Mouse (Mus musculus) natural killer cell, adult 2 months (primary cell): ENCODE measurements around the gene Pnrc2.

Experiments used
- DNase-seq, 2 experiments: peaks; one replicate each; pipeline ENCODE4 v3.0.0; 2022; ENCODE audit warnings: low spot score in 2 of 2

Pnrc2 gene

GRCm38 (mm10) chr4:135873526-135874202 lies at the start of gene Pnrc2:
Pnrc2 (minus strand) TSS chr4:135873850.
- peak; percentile 86 to 88 for DNase-seq

GRCm38 (mm10) chr4:135922190-135922589 lies 48.5 kb upstream of the Pnrc2 start:
- DNase-seq = no peak

- no peak for DNase-seq
Measured at GRCm38 (mm10) chr4:135921257-135922120, 47.8 kb upstream of the Pnrc2 start.

- peak; percentile 95 to 97 for DNase-seq
Measured at GRCm38 (mm10) chr4:135920304-135921241, 46.9 kb upstream of the Pnrc2 start, which contains the start of gene Fuca1. Fuca1 (plus strand) TSS chr4:135920735.

GRCm38 (mm10) chr4:135919280-135919639 lies 45.6 kb upstream of the Pnrc2 start:
- DNase-seq = no peak

- DNase-seq = peak in 1 of 2 experiments; percentile 12
Measured at GRCm38 (mm10) chr4:135918635-135919279, 45.1 kb upstream of the Pnrc2 start.

GRCm38 (mm10) chr4:135913433-135913832 lies 39.8 kb upstream of the Pnrc2 start:
- DNase-seq = no peak

GRCm38 (mm10) chr4:135912835-135913234 lies 39.2 kb upstream of the Pnrc2 start:
- DNase-seq = no peak

- no peak for DNase-seq
Measured at GRCm38 (mm10) chr4:135912164-135912563, 38.5 kb upstream of the Pnrc2 start.

- DNase-seq = peak in 1 of 2 experiments; percentile 66
Measured at GRCm38 (mm10) chr4:135911531-135911930, 37.9 kb upstream of the Pnrc2 start.

GRCm38 (mm10) chr4:135909326-135910066 lies 35.8 kb upstream of the Pnrc2 start:
- DNase-seq = no peak

- DNase-seq = no peak
Measured at GRCm38 (mm10) chr4:135906633-135907032, 33.0 kb upstream of the Pnrc2 start.

- DNase-seq = peak in 1 of 2 experiments; percentile 18
Measured at GRCm38 (mm10) chr4:135904810-135905209, 31.2 kb upstream of the Pnrc2 start.

- peak in 1 of 2 experiments; percentile 35 for DNase-seq
Measured at GRCm38 (mm10) chr4:135902606-135903242, 29.1 kb upstream of the Pnrc2 start.

- DNase-seq = peak in 1 of 2 experiments; percentile 86
Measured at GRCm38 (mm10) chr4:135900008-135900407, 26.4 kb upstream of the Pnrc2 start.

- DNase-seq = no peak
Measured at GRCm38 (mm10) chr4:135899050-135899448, 25.4 kb upstream of the Pnrc2 start.

- peak; percentile 84 to 88 for DNase-seq
Measured at GRCm38 (mm10) chr4:135898380-135899049, 24.9 kb upstream of the Pnrc2 start.

GRCm38 (mm10) chr4:135896157-135896556 lies 22.5 kb upstream of the Pnrc2 start:
- DNase-seq = peak in 1 of 2 experiments; percentile 43

- DNase-seq = peak in 1 of 2 experiments; percentile 55
Measured at GRCm38 (mm10) chr4:135895071-135895571, 21.5 kb upstream of the Pnrc2 start, which contains the start of gene Cnr2. Cnr2 (plus strand) TSS chr4:135895394.
